Mouse (Mus musculus): ENCODE results near the gene Kcne4. TPM values are rescaled to one million over a fixed set of nuclear protein-coding genes. Genes with fewer than 3 reads are reported as not detected.
A peak's percentile ranks its signal among the peaks of the same experiment; 100 is the strongest.

Gene Kcne4
- total and polyA plus RNA-seq, 2 experiments from 2014 or later: 1.9 to 2.0 TPM

DNA sequence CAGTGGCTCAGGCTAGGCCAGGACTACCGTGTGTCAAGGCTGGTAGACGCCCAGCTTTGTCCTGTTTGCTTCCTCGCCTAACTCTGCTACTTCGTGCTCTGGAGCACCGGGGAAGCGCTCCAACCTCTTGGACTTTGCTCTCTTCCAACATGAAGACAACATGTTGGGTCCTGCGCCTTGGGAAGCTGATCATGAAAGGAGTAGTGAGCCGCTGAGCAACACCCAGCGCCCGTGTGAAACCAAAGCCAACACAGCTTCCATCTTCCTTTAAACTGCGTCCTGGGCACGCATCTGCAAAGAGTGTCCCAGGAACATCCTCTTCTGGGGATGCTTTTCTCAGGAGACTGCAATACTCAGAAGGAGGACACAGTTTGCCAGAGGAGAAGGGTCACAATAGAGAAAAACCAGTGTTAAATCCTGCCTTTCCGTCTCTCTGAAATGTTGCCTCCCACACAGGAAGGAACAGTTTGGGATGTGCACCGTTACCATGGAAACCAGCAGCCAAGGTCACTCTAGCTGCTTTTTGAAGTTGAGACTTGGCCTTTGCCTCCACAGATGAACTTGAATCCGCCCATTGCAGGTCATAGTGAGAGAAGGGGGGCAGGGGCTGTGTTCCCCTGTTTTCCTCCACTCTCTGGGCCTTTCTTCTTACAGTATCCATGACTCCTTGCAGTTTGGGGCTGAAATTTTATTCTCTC is 5.3 kb downstream of the Kcne4 start:
- Histone ChIP-seq H3K4me1 (ENCODE audit: insufficient read depth) (peaks cover 5% of the 10 kb centered on the region; the same call in 1 of the 2 replicates), H3K27ac (ENCODE audit: low read depth, low read length) (no peak overlapping the region), H3K27me3 (ENCODE audit: insufficient read depth, low read length) (no peaks in the 10 kb centered on the region), H3K4me3 (ENCODE audit: low read depth, low read length) (no peak overlapping the region), H3K9ac (no peak overlapping the region), H3K36me3 (ENCODE audit: insufficient read depth) (no peaks in the 10 kb centered on the region), H3K4me2 (ENCODE audit: low read depth) (no peak overlapping the region), H3K9me3 (ENCODE audit: low read length) (no peaks in the 10 kb centered on the region)
- no peak for TF ChIP-seq CTCF (IDR thresholded peaks at IDR 0.05; ENCODE audit: low read depth)
- DNase-seq (no peak), ATAC-seq (0 out of 2 replicates have a peak, but pooled peaks have one; percentile 12)
- WGBS: 90% methylated on average over 15 of the region's 15 CpGs

DNA sequence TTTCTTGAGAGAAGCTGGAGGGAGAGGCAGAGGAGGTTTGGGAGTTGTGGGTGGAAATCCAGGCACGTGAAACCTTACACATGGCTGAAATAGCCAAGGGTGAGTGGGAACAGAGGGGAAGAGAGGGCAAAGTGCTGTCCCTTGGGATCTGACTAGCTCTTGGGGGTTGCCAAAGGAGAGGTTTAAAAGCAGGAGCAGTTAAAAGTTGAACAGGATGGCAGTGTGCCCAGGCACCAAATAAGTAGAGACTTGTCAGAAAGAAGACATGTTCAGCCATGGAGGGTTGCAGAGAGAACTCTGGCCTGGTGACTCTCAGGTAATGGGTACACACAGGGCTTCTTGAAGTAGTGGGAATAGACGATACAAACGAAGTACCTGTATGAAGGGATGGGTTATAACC is 8.7 kb downstream of the Kcne4 start:
- H3K4me3 ChIP-seq (ENCODE audit: low read depth, low read length): no peak overlapping the region
- H3K9ac ChIP-seq: no peak overlapping the region
- DNase-seq (no peak), ATAC-seq (no peak)
- no peaks in the 10 kb centered on the region for H3K36me3 ChIP-seq (ENCODE audit: insufficient read depth)
- TF ChIP-seq CTCF (IDR thresholded peaks at IDR 0.05; ENCODE audit: low read depth): no peak
- H3K9me3 ChIP-seq (ENCODE audit: low read length): no peaks in the 10 kb centered on the region
- no peaks in the 10 kb centered on the region for H3K27me3 ChIP-seq (ENCODE audit: insufficient read depth, low read length)
- 80% methylated on average over 3 of the region's 3 CpGs for WGBS
- peaks cover under 1% of the 10 kb centered on the region; the same call in 1 of the 2 replicates for H3K4me1 ChIP-seq (ENCODE audit: insufficient read depth)
- H3K27ac ChIP-seq (ENCODE audit: low read depth, low read length): no peak overlapping the region
- H3K4me2 ChIP-seq (ENCODE audit: low read depth): no peak overlapping the region

DNA sequence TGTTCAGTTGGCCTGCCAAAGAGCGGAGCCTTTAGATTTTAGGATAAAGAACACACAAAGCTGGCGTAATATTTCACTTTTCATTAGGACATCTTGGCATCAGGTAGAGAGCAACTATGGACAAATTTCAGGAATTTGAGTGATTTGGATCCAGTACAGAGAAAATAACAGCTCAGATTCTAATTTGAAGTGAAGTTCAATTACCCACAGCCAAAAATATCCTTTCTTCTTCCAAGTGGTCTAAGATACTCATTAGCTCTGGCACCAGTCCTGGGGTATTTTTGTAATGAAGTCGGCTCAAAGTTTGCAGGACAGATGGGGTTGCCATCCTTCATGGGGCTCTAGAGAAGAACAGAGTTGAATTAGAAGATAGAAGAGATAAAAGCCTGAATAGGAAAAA is 21.9 kb downstream of the Kcne4 start:
- Histone ChIP-seq H3K9ac (no peak overlapping the region), H3K27ac (ENCODE audit: low read depth, low read length) (no peak overlapping the region), H3K4me1 (ENCODE audit: insufficient read depth) (no peaks in the 10 kb centered on the region), H3K9me3 (ENCODE audit: low read length) (no peaks in the 10 kb centered on the region), H3K4me2 (ENCODE audit: low read depth) (no peak overlapping the region), H3K4me3 (ENCODE audit: low read depth, low read length) (no peak overlapping the region), H3K27me3 (ENCODE audit: insufficient read depth, low read length) (no peaks in the 10 kb centered on the region), H3K36me3 (ENCODE audit: insufficient read depth) (no peaks in the 10 kb centered on the region)
- no peak for ATAC-seq
- DNase-seq: peak; percentile 39
- TF ChIP-seq CTCF (IDR thresholded peaks at IDR 0.05; ENCODE audit: low read depth): no peak
- 37% methylated on average over 3 of the region's 3 CpGs for WGBS

DNA sequence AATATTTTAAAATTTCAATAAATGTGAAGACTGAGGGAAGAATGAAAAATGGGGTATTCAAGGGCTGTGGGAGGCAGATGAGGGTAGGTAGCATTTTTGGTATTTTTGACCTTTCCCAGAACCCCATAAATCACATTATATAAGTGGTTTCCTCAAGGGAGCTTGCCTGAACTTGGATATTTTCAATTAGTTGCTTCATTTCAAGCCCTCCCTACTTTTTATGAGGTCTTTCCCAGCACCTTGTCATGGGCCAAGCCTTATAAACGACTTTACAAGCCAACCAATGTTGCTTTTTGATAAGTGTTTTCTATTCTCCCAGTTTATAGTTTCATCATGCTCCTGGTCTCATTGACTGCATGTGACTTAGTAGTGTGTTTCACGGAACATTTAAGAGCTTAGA is 24.2 kb downstream of the Kcne4 start:
- WGBS: 72% methylated on average over 2 of the region's 2 CpGs
- Histone ChIP-seq H3K9ac (no peak overlapping the region), H3K4me1 (ENCODE audit: insufficient read depth) (no peaks in the 10 kb centered on the region), H3K9me3 (ENCODE audit: low read length) (no peaks in the 10 kb centered on the region), H3K4me3 (ENCODE audit: low read depth, low read length) (no peak overlapping the region), H3K36me3 (ENCODE audit: insufficient read depth) (no peaks in the 10 kb centered on the region), H3K4me2 (ENCODE audit: low read depth) (no peak overlapping the region), H3K27ac (ENCODE audit: low read depth, low read length) (no peak overlapping the region), H3K27me3 (ENCODE audit: insufficient read depth, low read length) (no peaks in the 10 kb centered on the region)
- no peak for TF ChIP-seq CTCF (IDR thresholded peaks at IDR 0.05; ENCODE audit: low read depth)
- no peak for DNase-seq
- ATAC-seq: no peak

DNA sequence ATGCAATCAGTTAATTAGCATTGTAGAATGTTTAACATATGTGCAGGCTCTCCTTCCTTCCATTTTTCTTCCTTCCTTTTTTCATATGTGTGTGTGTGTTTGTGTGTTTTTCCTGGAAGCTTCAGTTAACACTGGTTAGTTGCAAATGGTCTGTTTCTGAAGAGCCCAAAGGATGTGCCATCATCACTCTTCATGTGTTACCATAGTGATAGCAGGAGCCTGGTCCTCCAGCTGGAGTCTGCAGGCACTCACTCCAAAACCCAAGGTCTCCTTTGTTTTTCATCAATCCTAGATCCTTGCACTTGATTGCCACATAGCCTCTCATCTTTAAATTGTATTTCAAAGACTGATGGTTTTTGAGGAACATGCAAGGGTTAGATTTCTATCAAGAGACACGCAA is 29.1 kb downstream of the Kcne4 start:
- no peaks in the 10 kb centered on the region for H3K9me3 ChIP-seq (ENCODE audit: low read length)
- DNase-seq (peak; percentile 22), ATAC-seq (peak; percentile 61)
- TF ChIP-seq CTCF (IDR thresholded peaks at IDR 0.05; ENCODE audit: low read depth): no peak
- H3K9ac ChIP-seq: no peak overlapping the region
- no peak overlapping the region for H3K27ac ChIP-seq (ENCODE audit: low read depth, low read length)
- 89% methylated on average over 1 of the region's 1 CpGs for WGBS
- H3K27me3 ChIP-seq (ENCODE audit: insufficient read depth, low read length): no peaks in the 10 kb centered on the region
- H3K4me2 ChIP-seq (ENCODE audit: low read depth): no peak overlapping the region
- no peak overlapping the region for H3K4me3 ChIP-seq (ENCODE audit: low read depth, low read length)
- H3K4me1 ChIP-seq (ENCODE audit: insufficient read depth): no peaks in the 10 kb centered on the region
- H3K36me3 ChIP-seq (ENCODE audit: insufficient read depth): no peaks in the 10 kb centered on the region

DNA sequence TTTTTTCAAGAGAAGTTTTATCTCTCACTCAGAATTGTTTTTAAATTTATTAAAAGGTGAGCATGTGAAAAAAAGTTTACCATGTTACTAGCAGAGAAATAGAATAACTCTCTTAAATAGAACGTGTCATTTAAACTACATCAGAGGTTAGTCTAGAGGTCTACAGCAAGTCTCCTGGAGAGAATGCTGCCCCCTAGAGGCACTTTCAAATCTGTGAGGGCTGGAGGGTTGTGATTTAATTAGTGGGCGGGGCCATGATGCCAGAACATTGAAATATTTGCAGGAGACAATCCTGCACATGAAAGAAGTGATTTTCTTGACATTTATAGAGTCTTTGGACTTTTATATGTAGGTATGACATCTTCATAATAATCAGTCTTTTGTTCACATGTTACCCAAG is 29.9 kb downstream of the Kcne4 start:
- peak; percentile 23; the same call in 1 of the 2 replicates for TF ChIP-seq CTCF (IDR thresholded peaks at IDR 0.05; ENCODE audit: low read depth)
- Histone ChIP-seq H3K4me3 (ENCODE audit: low read depth, low read length) (no peak overlapping the region), H3K9me3 (ENCODE audit: low read length) (no peaks in the 10 kb centered on the region), H3K4me1 (ENCODE audit: insufficient read depth) (no peaks in the 10 kb centered on the region), H3K27me3 (ENCODE audit: insufficient read depth, low read length) (no peaks in the 10 kb centered on the region), H3K27ac (ENCODE audit: low read depth, low read length) (no peak overlapping the region), H3K36me3 (ENCODE audit: insufficient read depth) (no peaks in the 10 kb centered on the region), H3K9ac (no peak overlapping the region), H3K4me2 (ENCODE audit: low read depth) (no peak overlapping the region)
- WGBS: 49% methylated on average over 2 of the region's 2 CpGs
- ATAC-seq (no peak), DNase-seq (no peak)

DNA sequence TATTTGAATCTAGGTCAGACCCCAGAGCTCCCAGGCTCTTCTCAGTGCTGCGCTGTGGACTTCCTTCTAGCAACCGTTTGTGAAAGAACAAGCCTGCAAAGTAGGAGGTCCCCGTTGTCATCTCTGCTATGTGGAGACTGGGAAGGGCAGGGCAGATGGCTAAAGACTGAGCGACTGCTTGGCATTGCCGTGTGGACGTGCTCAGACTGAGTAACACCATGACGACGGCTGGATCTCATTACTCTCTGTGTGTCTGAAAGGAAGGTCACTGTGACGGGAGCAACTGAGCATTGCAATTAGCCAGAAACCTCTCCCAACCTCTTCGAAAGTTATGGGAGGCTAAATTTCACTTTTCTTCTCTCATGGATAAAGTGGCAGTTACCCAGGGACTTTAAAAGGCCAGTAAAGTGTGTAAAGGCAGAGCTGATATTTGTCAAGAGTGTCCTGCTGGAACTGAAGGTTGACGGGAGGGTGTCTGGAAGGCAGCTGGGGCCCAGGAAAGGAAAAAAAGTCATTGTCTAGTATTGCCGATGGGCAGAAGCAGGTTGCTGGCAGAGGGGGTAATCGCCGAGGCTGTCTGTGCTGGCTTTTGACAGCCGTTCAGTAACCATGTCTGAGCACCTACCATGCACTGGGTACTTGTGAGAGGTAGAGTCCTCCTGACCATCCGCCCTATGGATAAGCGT is 36.0 kb downstream of the Kcne4 start:
- no peaks in the 10 kb centered on the region for H3K36me3 ChIP-seq (ENCODE audit: insufficient read depth)
- no peak overlapping the region for H3K4me2 ChIP-seq (ENCODE audit: low read depth)
- TF ChIP-seq CTCF (IDR thresholded peaks at IDR 0.05; ENCODE audit: low read depth): no peak
- H3K9me3 ChIP-seq (ENCODE audit: low read length): no peaks in the 10 kb centered on the region
- no peak overlapping the region; the same call in 1 of the 2 replicates for H3K27ac ChIP-seq (ENCODE audit: low read depth, low read length)
- DNase-seq: peak; percentile 61
- 32% methylated on average over 17 of the region's 17 CpGs for WGBS
- no peak overlapping the region for H3K9ac ChIP-seq
- no peak overlapping the region for H3K4me3 ChIP-seq (ENCODE audit: low read depth, low read length)
- no peaks in the 10 kb centered on the region for H3K27me3 ChIP-seq (ENCODE audit: insufficient read depth, low read length)
- 0 out of 2 replicates have a peak, but pooled peaks cover 4% of the 10 kb centered on the region for H3K4me1 ChIP-seq (ENCODE audit: insufficient read depth)
- ATAC-seq: peak; percentile 98

Measured in forebrain, postnatal 0 days (tissue).